Mouse (Mus musculus) E14TG2a.4 (cell line): ENCODE results near the gene 4931409K22Rik.

ENCODE experiments used
- CTCF ChIP-seq: conservative IDR thresholded peaks from 2 replicates; pipeline ENCODE4 v1.5.1; 2014; ENCODE audit warnings: low read length
- NANOG ChIP-seq: IDR thresholded peaks from 2 replicates; pipeline ENCODE4 v1.6.1; 2014; ENCODE audit warnings: borderline replicate concordance, low read length, mixed read lengths
- POU5F1 ChIP-seq: IDR thresholded peaks from 2 replicates; pipeline ENCODE4 v1.6.1; 2014; ENCODE audit warnings: low read length, borderline replicate concordance

GRCm38 (mm10) chr5:24591796-24592470 lies 35.3 kb upstream of the 4931409K22Rik start:
- TF ChIP-seq CTCF (no peak), POU5F1 (no peak), NANOG (no peak)
